Mouse (Mus musculus) MEL (cell line): Measurements from ENCODE around the gene Bet1.

Experiments used
- BHLHE40 ChIP-seq: IDR thresholded peaks from 2 replicates; pipeline ENCODE4 v1.6.1; 2012; ENCODE audit warnings: low read depth, mild to moderate bottlenecking, inconsistent platforms, low read length, improper control_type of control experiment, borderline replicate concordance
- CTCF ChIP-seq, 3 experiments: IDR thresholded peaks in 2 of 3; conservative IDR thresholded peaks in 1 of 3; 2 replicates each; pipeline ENCODE4 v1.5.1; 2011 to 2012; ENCODE audit warnings: low read length in 3 of 3, low read depth in 2 of 3, mild to moderate bottlenecking in 2 of 3, improper control_type of control experiment in 1 of 3, inconsistent platforms in 1 of 3, mixed read lengths in 1 of 3, moderate library complexity in 1 of 3; ENCODE audit not compliant: control insufficient read depth in 1 of 3, insufficient read depth in 1 of 3, poor library complexity in 1 of 3, severe bottlenecking in 1 of 3
- ELF1 ChIP-seq: IDR thresholded peaks from 2 replicates; pipeline ENCODE4 v1.6.1; 2014; ENCODE audit warnings: low read depth, mild to moderate bottlenecking, inconsistent platforms, low read length, improper control_type of control experiment, moderate library complexity
- GATA1 ChIP-seq: IDR thresholded peaks from 2 replicates; pipeline ENCODE4 v1.6.1; 2011; ENCODE audit warnings: low read depth, low read length, improper control_type of control experiment
- MAFK ChIP-seq: IDR thresholded peaks from 2 replicates; pipeline ENCODE4 v1.6.1; 2011; ENCODE audit warnings: low read depth, mild to moderate bottlenecking, low read length, improper control_type of control experiment, borderline replicate concordance
- NRF1 ChIP-seq: IDR thresholded peaks from 2 replicates; pipeline ENCODE4 v1.6.1; 2014; ENCODE audit warnings: low read depth, mild to moderate bottlenecking, inconsistent platforms, low read length, improper control_type of control experiment, moderate library complexity; ENCODE audit not compliant: poor library complexity, insufficient read depth, severe bottlenecking
- POLR2A ChIP-seq, 2 experiments: IDR thresholded peaks; 2 replicates each; pipeline ENCODE4 v1.6.1; 2011 to 2012; ENCODE audit warnings: low read length in 2 of 2, mild to moderate bottlenecking in 2 of 2, control low read depth in 1 of 2, improper control_type of control experiment in 1 of 2, low read depth in 1 of 2, moderate library complexity in 1 of 2; ENCODE audit not compliant: control insufficient read depth in 1 of 2, insufficient read depth in 1 of 2, poor library complexity in 1 of 2
- POLR2AphosphoS2 ChIP-seq: IDR thresholded peaks from 2 replicates; pipeline ENCODE4 v1.6.1; 2011; ENCODE audit warnings: low read length, improper control_type of control experiment
- TBP ChIP-seq: IDR thresholded peaks from 2 replicates; pipeline ENCODE4 v1.8.0; 2011; ENCODE audit warnings: low read depth, low read length, improper control_type of control experiment
- USF1 ChIP-seq: IDR thresholded peaks from 2 replicates; pipeline ENCODE4 v1.6.1; 2014; ENCODE audit warnings: low read depth, mild to moderate bottlenecking, inconsistent platforms, low read length, improper control_type of control experiment, moderate library complexity
- USF2 ChIP-seq, 2 experiments: IDR thresholded peaks; 2 replicates each; pipeline ENCODE4 v1.6.1; 2011 to 2012; ENCODE audit warnings: improper control_type of control experiment in 2 of 2, low read length in 2 of 2, borderline replicate concordance in 1 of 2, inconsistent platforms in 1 of 2, low read depth in 1 of 2, mild to moderate bottlenecking in 1 of 2; ENCODE audit not compliant: insufficient read depth in 1 of 2
- ZC3H11A ChIP-seq: IDR thresholded peaks from 2 replicates; pipeline ENCODE4 v1.6.1; 2012; ENCODE audit warnings: low read depth, mild to moderate bottlenecking, inconsistent platforms, low read length, improper control_type of control experiment

DNA sequence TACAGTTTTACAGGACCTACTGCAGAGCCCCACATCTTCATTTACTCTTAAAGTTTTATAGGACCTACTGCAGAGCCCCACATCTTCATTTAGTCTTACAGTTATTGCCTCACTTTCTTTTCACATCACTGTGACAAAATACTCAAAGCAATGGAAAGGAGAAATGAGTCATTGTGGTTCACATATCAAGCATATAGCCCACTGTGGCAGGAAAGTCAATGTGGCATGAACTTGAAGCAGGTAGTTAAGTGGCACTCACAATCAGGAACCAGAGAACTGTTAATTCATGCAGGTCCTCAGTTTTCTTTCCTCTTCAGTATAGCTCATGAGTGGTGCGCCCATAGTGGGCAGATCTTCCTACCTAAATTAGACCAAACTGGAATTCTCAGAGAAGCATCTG is 39.6 kb downstream of the Bet1 start:
- TF ChIP-seq BHLHE40 (no peak), CTCF (IDR thresholded peaks at IDR 0.05 in 2 of 3, conservative IDR thresholded peaks at IDR 0.05 in 1 of 3; ENCODE audit: control insufficient read depth in 1 of 3, insufficient read depth in 1 of 3, low read depth in 2 of 3, low read length in 3 of 3, poor library complexity in 1 of 3, severe bottlenecking in 1 of 3) (no peak), POLR2A (IDR thresholded peaks at IDR 0.05; ENCODE audit: control insufficient read depth in 1 of 2, insufficient read depth in 1 of 2, low read depth in 1 of 2, low read length in 2 of 2, poor library complexity in 1 of 2) (no peak), USF2 (IDR thresholded peaks at IDR 0.05; ENCODE audit: borderline replicate concordance in 1 of 2, insufficient read depth in 1 of 2, low read depth in 1 of 2, low read length in 2 of 2) (no peak), MAFK (no peak), POLR2AphosphoS2 (no peak), GATA1 (no peak), USF1 (no peak), ELF1 (no peak), ZC3H11A (no peak), TBP (no peak), NRF1 (no peak)
